Mouse (Mus musculus): ENCODE data around the gene Exoc6. TPM values are rescaled to one million over a fixed set of nuclear protein-coding genes. Genes with fewer than 3 reads are reported as not detected.

Exoc6 gene
- polyA plus RNA-seq, 1 experiment: 4.5 TPM

DNA sequence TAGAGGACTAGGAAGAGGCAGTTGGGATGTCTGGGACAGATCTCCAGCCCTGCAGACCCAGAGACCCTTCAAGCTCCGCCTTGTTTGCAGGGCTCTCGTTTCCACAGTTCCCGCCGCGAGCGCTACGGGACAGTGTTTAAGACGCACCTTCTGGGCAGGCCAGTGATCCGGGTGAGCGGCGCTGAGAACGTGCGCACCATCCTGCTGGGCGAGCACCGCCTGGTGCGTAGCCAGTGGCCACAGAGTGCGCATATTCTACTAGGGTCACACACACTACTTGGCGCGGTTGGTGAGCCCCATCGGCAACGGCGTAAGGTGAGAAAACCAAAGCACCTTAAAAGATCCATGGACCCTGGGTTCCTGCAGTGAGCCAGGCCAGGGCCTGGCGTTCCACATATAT lies 136.1 kb downstream of the Exoc6 start:
- no peak overlapping the region for H3K4me3 ChIP-seq
- no peak overlapping the region for H3ac ChIP-seq (ENCODE audit: control insufficient read depth, insufficient read length)
- no peak for TF ChIP-seq CEBPB (IDR thresholded peaks at IDR 0.05; ENCODE audit: insufficient read depth, poor library complexity, severe bottlenecking)
- TF ChIP-seq E2F4 (IDR thresholded peaks at IDR 0.05; ENCODE audit: insufficient read depth): no peak
- no peak for TF ChIP-seq POLR2AphosphoS2 (IDR thresholded peaks at IDR 0.05; ENCODE audit: insufficient read length, low read depth)
- TF ChIP-seq MAX (IDR thresholded peaks at IDR 0.05; ENCODE audit: low read depth): no peak
- TF ChIP-seq TCF3 (IDR thresholded peaks at IDR 0.05; ENCODE audit: insufficient read length, low read depth): no peak
- TF ChIP-seq POLR2A (IDR thresholded peaks at IDR 0.05; ENCODE audit: insufficient read length, low read depth): no peak
- no peak for TF ChIP-seq SRF (IDR thresholded peaks at IDR 0.05; ENCODE audit: control insufficient read depth, insufficient read length, low read depth)
- H3K27me3 ChIP-seq (ENCODE audit: control insufficient read depth, insufficient read depth, insufficient read length): no peaks in the 10 kb centered on the region
- no peaks in the 10 kb centered on the region for H3K79me2 ChIP-seq (ENCODE audit: control insufficient read depth, insufficient read depth)
- no peaks in the 10 kb centered on the region for H3K36me3 ChIP-seq (ENCODE audit: control insufficient read depth, insufficient read depth)
- no peak overlapping the region for H3K4me2 ChIP-seq (ENCODE audit: low read depth)

- Histone ChIP-seq H3K27me3 (ENCODE audit: control insufficient read depth, insufficient read depth, insufficient read length) (no peaks in the 10 kb centered on the region), H3K4me2 (ENCODE audit: low read depth) (no peak overlapping the region), H3ac (ENCODE audit: control insufficient read depth, insufficient read length) (no peak overlapping the region), H3K36me3 (ENCODE audit: control insufficient read depth, insufficient read depth) (no peaks in the 10 kb centered on the region), H3K4me3 (no peak overlapping the region), H3K79me2 (ENCODE audit: control insufficient read depth, insufficient read depth) (no peaks in the 10 kb centered on the region)
- TF ChIP-seq MAX (IDR thresholded peaks at IDR 0.05; ENCODE audit: low read depth): no peak
- no peak for TF ChIP-seq REST (IDR thresholded peaks at IDR 0.05; ENCODE audit: insufficient read depth, insufficient read length)
- TF ChIP-seq USF1 (IDR thresholded peaks at IDR 0.05; ENCODE audit: low read depth): no peak
- no peak for TF ChIP-seq CEBPB (IDR thresholded peaks at IDR 0.05; ENCODE audit: insufficient read depth, poor library complexity, severe bottlenecking)
- TF ChIP-seq MYOG (IDR thresholded peaks at IDR 0.05; ENCODE audit: control insufficient read depth in 1 of 3, insufficient read depth in 1 of 3, insufficient read length in 2 of 3, low read depth in 2 of 3): no peak
- TF ChIP-seq MYOD1 (IDR thresholded peaks at IDR 0.05; ENCODE audit: control insufficient read depth in 1 of 3, insufficient read length in 2 of 3, low read depth in 2 of 3): no peak
- no peak for TF ChIP-seq TCF12 (IDR thresholded peaks at IDR 0.05; ENCODE audit: insufficient read depth, poor library complexity, severe bottlenecking)
- no peak for TF ChIP-seq POLR2A (IDR thresholded peaks at IDR 0.05; ENCODE audit: insufficient read length, low read depth)
- no peak for TF ChIP-seq SRF (IDR thresholded peaks at IDR 0.05; ENCODE audit: control insufficient read depth, insufficient read length, low read depth)
- TF ChIP-seq POLR2AphosphoS2 (IDR thresholded peaks at IDR 0.05; ENCODE audit: insufficient read length, low read depth): no peak
- no peak for TF ChIP-seq E2F4 (IDR thresholded peaks at IDR 0.05; ENCODE audit: insufficient read depth)
- TF ChIP-seq TCF3 (IDR thresholded peaks at IDR 0.05; ENCODE audit: insufficient read length, low read depth): no peak
Observed at GRCm38 (mm10) chr19:37686941-37687850, 137.0 kb downstream of the Exoc6 start.

DNA sequence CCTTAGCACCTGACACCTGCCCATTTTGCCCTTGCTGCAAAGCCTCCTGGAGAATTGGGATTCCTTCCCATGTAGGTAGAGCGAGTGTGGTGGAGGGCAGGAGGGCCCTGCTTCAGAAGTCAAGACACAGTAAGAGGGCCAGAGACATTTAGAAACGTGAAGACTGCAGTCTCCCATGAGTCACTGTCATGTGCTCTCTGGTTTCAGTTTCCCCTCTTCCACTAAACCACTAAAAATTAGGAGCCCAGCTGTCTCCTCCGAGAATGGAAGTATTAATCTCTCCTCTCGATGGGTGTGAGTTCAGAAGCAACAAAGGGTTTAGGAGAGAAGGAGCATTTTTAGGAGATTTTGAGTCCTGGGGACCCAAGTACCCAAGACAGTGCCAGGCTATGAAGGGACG lies 139.3 kb downstream of the Exoc6 start:
- Histone ChIP-seq H3K4me3 (no peak overlapping the region), H3K36me3 (ENCODE audit: control insufficient read depth, insufficient read depth) (no peaks in the 10 kb centered on the region), H3K4me2 (ENCODE audit: low read depth) (peak overlapping the region; percentile 75), H3K27me3 (ENCODE audit: control insufficient read depth, insufficient read depth, insufficient read length) (no peaks in the 10 kb centered on the region), H3K79me2 (ENCODE audit: control insufficient read depth, insufficient read depth) (no peaks in the 10 kb centered on the region), H3ac (ENCODE audit: control insufficient read depth, insufficient read length) (no peak overlapping the region)
- TF ChIP-seq POLR2AphosphoS2 (IDR thresholded peaks at IDR 0.05; ENCODE audit: insufficient read length, low read depth): no peak
- no peak for TF ChIP-seq MAX (IDR thresholded peaks at IDR 0.05; ENCODE audit: low read depth)
- TF ChIP-seq CEBPB (IDR thresholded peaks at IDR 0.05; ENCODE audit: insufficient read depth, poor library complexity, severe bottlenecking): no peak
- TF ChIP-seq E2F4 (IDR thresholded peaks at IDR 0.05; ENCODE audit: insufficient read depth): no peak
- TF ChIP-seq TCF12 (IDR thresholded peaks at IDR 0.05; ENCODE audit: insufficient read depth, poor library complexity, severe bottlenecking): peak; percentile 29
- no peak for TF ChIP-seq SRF (IDR thresholded peaks at IDR 0.05; ENCODE audit: control insufficient read depth, insufficient read length, low read depth)
- peak in 2 of 3 experiments; percentile 9 to 35 for TF ChIP-seq MYOD1 (IDR thresholded peaks at IDR 0.05; ENCODE audit: control insufficient read depth in 1 of 3, insufficient read length in 2 of 3, low read depth in 2 of 3)
- no peak for TF ChIP-seq TCF3 (IDR thresholded peaks at IDR 0.05; ENCODE audit: insufficient read length, low read depth)
- TF ChIP-seq USF1 (IDR thresholded peaks at IDR 0.05; ENCODE audit: low read depth): peak; percentile 86
- TF ChIP-seq REST (IDR thresholded peaks at IDR 0.05; ENCODE audit: insufficient read depth, insufficient read length): no peak
- TF ChIP-seq MYOG (IDR thresholded peaks at IDR 0.05; ENCODE audit: control insufficient read depth in 1 of 3, insufficient read depth in 1 of 3, insufficient read length in 2 of 3, low read depth in 2 of 3): peak in 2 of 3 experiments; percentile 13 to 71
- no peak for TF ChIP-seq POLR2A (IDR thresholded peaks at IDR 0.05; ENCODE audit: insufficient read length, low read depth)

GRCm38 (mm10) chr19:37690716-37691115 lies 140.5 kb downstream of the Exoc6 start:
- H3K27me3 ChIP-seq (ENCODE audit: control insufficient read depth, insufficient read depth, insufficient read length): no peaks in the 10 kb centered on the region
- H3K79me2 ChIP-seq (ENCODE audit: control insufficient read depth, insufficient read depth): no peaks in the 10 kb centered on the region
- H3K4me2 ChIP-seq (ENCODE audit: low read depth): no peak overlapping the region
- H3ac ChIP-seq (ENCODE audit: control insufficient read depth, insufficient read length): no peak overlapping the region
- H3K36me3 ChIP-seq (ENCODE audit: control insufficient read depth, insufficient read depth): no peaks in the 10 kb centered on the region
- no peak overlapping the region for H3K4me3 ChIP-seq
- no peak for TF ChIP-seq POLR2AphosphoS2 (IDR thresholded peaks at IDR 0.05; ENCODE audit: insufficient read length, low read depth)
- TF ChIP-seq MAX (IDR thresholded peaks at IDR 0.05; ENCODE audit: low read depth): no peak
- no peak for TF ChIP-seq POLR2A (IDR thresholded peaks at IDR 0.05; ENCODE audit: insufficient read length, low read depth)
- TF ChIP-seq REST (IDR thresholded peaks at IDR 0.05; ENCODE audit: insufficient read depth, insufficient read length): no peak
- TF ChIP-seq TCF3 (IDR thresholded peaks at IDR 0.05; ENCODE audit: insufficient read length, low read depth): no peak
- no peak for TF ChIP-seq MYOG (IDR thresholded peaks at IDR 0.05; ENCODE audit: control insufficient read depth in 1 of 3, insufficient read depth in 1 of 3, insufficient read length in 2 of 3, low read depth in 2 of 3)
- TF ChIP-seq SRF (IDR thresholded peaks at IDR 0.05; ENCODE audit: control insufficient read depth, insufficient read length, low read depth): no peak
- no peak for TF ChIP-seq TCF12 (IDR thresholded peaks at IDR 0.05; ENCODE audit: insufficient read depth, poor library complexity, severe bottlenecking)
- no peak for TF ChIP-seq CEBPB (IDR thresholded peaks at IDR 0.05; ENCODE audit: insufficient read depth, poor library complexity, severe bottlenecking)
- TF ChIP-seq MYOD1 (IDR thresholded peaks at IDR 0.05; ENCODE audit: control insufficient read depth in 1 of 3, insufficient read length in 2 of 3, low read depth in 2 of 3): no peak
- no peak for TF ChIP-seq E2F4 (IDR thresholded peaks at IDR 0.05; ENCODE audit: insufficient read depth)
- TF ChIP-seq USF1 (IDR thresholded peaks at IDR 0.05; ENCODE audit: low read depth): no peak

All from myocyte (in vitro differentiated cells).